Mouse (Mus musculus): ENCODE measurements around the gene Cdh13. TPM values are rescaled to one million over a fixed set of nuclear protein-coding genes. Genes with fewer than 3 reads are reported as not detected.

Gene Cdh13
- polyA plus RNA-seq, 1 experiment from 2014 or later, result 62.2 TPM

- DNase-seq (ENCODE audit: low read depth, low spot score), result no peak
- no peaks in the 10 kb centered on the region for H3K27me3 ChIP-seq
- POLR2A ChIA-PET, result no interaction called here
- ATAC-seq, result peak; percentile 21
- CTCF ChIA-PET, result no interaction called here
- in situ Hi-C loops (cut with MboI; ENCODE audit: low pct_unique_long_range_greater_than_20kb), result no loop called here
- no peak for TF ChIP-seq CTCF (IDR thresholded peaks at IDR 0.05)
Observed at GRCm38 (mm10) chr8:118379657-118380056, 96.1 kb downstream of the Cdh13 start.

GRCm38 (mm10) chr8:118380058-118380457, 96.5 kb downstream of the Cdh13 start:
- ATAC-seq (no peak), DNase-seq (ENCODE audit: low read depth, low spot score) (no peak)
- no peaks in the 10 kb centered on the region for H3K27me3 ChIP-seq
- TF ChIP-seq CTCF (IDR thresholded peaks at IDR 0.05), result no peak
- ChIA-PET POLR2A (no interaction called here), CTCF (no interaction called here)
- in situ Hi-C loops (cut with MboI; ENCODE audit: low pct_unique_long_range_greater_than_20kb), result no loop called here

GRCm38 (mm10) chr8:118380782-118381181, 97.2 kb downstream of the Cdh13 start:
- ATAC-seq (no peak), DNase-seq (ENCODE audit: low read depth, low spot score) (no peak)
- ChIA-PET POLR2A (no interaction called here), CTCF (no interaction called here)
- no peaks in the 10 kb centered on the region for H3K27me3 ChIP-seq
- in situ Hi-C loops (cut with MboI; ENCODE audit: low pct_unique_long_range_greater_than_20kb), result no loop called here
- TF ChIP-seq CTCF (IDR thresholded peaks at IDR 0.05), result no peak

- H3K27me3 ChIP-seq, result no peaks in the 10 kb centered on the region
- ATAC-seq, result no peak
- TF ChIP-seq CTCF (IDR thresholded peaks at IDR 0.05), result no peak
- ChIA-PET CTCF (no interaction called here), POLR2A (no interaction called here)
- in situ Hi-C loops (cut with MboI; ENCODE audit: low pct_unique_long_range_greater_than_20kb), result no loop called here
- no peak for DNase-seq (ENCODE audit: low read depth, low spot score)
Observed at GRCm38 (mm10) chr8:118381641-118382040, 98.1 kb downstream of the Cdh13 start.

- CTCF ChIA-PET, result interaction anchor here (1.6 kb wide), 1 partner anchor 15 kb away, joined by 3 read pairs; no protein-coding TSS in a partner anchor
Observed at GRCm38 (mm10) chr8:118384314-118384713, 100.8 kb downstream of the Cdh13 start.

GRCm38 (mm10) chr8:118389456-118389855, 105.9 kb downstream of the Cdh13 start:
- ChIA-PET POLR2A (no interaction called here), CTCF (no interaction called here)
- in situ Hi-C loops (cut with MboI; ENCODE audit: low pct_unique_long_range_greater_than_20kb), result no loop called here
- no peaks in the 10 kb centered on the region for H3K27me3 ChIP-seq
- no peak for TF ChIP-seq CTCF (IDR thresholded peaks at IDR 0.05)
- DNase-seq (ENCODE audit: low read depth, low spot score) (no peak), ATAC-seq (no peak)

More at GRCm38 (mm10) chr8:118384314-118384713, 100.8 kb downstream of the Cdh13 start:
- no peaks in the 10 kb centered on the region for H3K27me3 ChIP-seq
- peak; percentile 51 for ATAC-seq
- no peak for DNase-seq (ENCODE audit: low read depth, low spot score)
- POLR2A ChIA-PET, result no interaction called here
- in situ Hi-C loops (cut with MboI; ENCODE audit: low pct_unique_long_range_greater_than_20kb), result no loop called here
- TF ChIP-seq CTCF (IDR thresholded peaks at IDR 0.05), result no peak

GRCm38 (mm10) chr8:118393909-118394650, 110.5 kb downstream of the Cdh13 start:
- no peak for DNase-seq (ENCODE audit: low read depth, low spot score)
- TF ChIP-seq CTCF (IDR thresholded peaks at IDR 0.05), result no peak
- POLR2A ChIA-PET, result interaction anchor here (0.9 kb wide), 1 partner anchor 16 kb away, joined by 3 read pairs; no protein-coding TSS in a partner anchor
- ATAC-seq, result no peak
- in situ Hi-C loops (cut with MboI; ENCODE audit: low pct_unique_long_range_greater_than_20kb), result no loop called here
- CTCF ChIA-PET, result no interaction called here
- H3K27me3 ChIP-seq, result no peaks in the 10 kb centered on the region

- DNase-seq (ENCODE audit: low read depth, low spot score), result no peak
- no peak for ATAC-seq
- POLR2A ChIA-PET, result no interaction called here
Observed at GRCm38 (mm10) chr8:118395178-118395577, 111.6 kb downstream of the Cdh13 start.

GRCm38 (mm10) chr8:118404836-118405235, 121.3 kb downstream of the Cdh13 start:
- in situ Hi-C loops (cut with MboI; ENCODE audit: low pct_unique_long_range_greater_than_20kb), result loop anchor here (10.0 kb wide), 1 partner anchor 120 kb away; the partner anchor contains the start of gene Cdh13
- CTCF ChIA-PET, result no interaction called here
- TF ChIP-seq CTCF (IDR thresholded peaks at IDR 0.05), result no peak
- no peaks in the 10 kb centered on the region for H3K27me3 ChIP-seq
- POLR2A ChIA-PET, result no interaction called here
- DNase-seq (ENCODE audit: low read depth, low spot score) (no peak), ATAC-seq (no peak)

More at GRCm38 (mm10) chr8:118395178-118395577, 111.6 kb downstream of the Cdh13 start:
- CTCF ChIA-PET, result interaction anchor here (0.9 kb wide), 1 partner anchor 112 kb away, joined by 3 read pairs; no protein-coding TSS in a partner anchor
- in situ Hi-C loops (cut with MboI; ENCODE audit: low pct_unique_long_range_greater_than_20kb), result no loop called here
- TF ChIP-seq CTCF (IDR thresholded peaks at IDR 0.05), result no peak
- no peaks in the 10 kb centered on the region for H3K27me3 ChIP-seq

GRCm38 (mm10) chr8:118407322-118407721, 123.8 kb downstream of the Cdh13 start:
- ChIA-PET CTCF (interaction anchor here (1.2 kb wide), 1 partner anchor 31 kb away, joined by 3 read pairs; no protein-coding TSS in a partner anchor), POLR2A (no interaction called here)
- in situ Hi-C loops (cut with MboI; ENCODE audit: low pct_unique_long_range_greater_than_20kb), result loop anchor here (10.0 kb wide), 1 partner anchor 123 kb away; the partner anchor contains the start of gene Cdh13
- no peak for TF ChIP-seq CTCF (IDR thresholded peaks at IDR 0.05)
- no peaks in the 10 kb centered on the region for H3K27me3 ChIP-seq
- ATAC-seq, result peak; percentile 68
- DNase-seq (ENCODE audit: low read depth, low spot score), result peak; percentile 64

- DNase-seq (ENCODE audit: low read depth, low spot score) (no peak), ATAC-seq (no peak)
- no peak for TF ChIP-seq CTCF (IDR thresholded peaks at IDR 0.05)
- no peaks in the 10 kb centered on the region for H3K27me3 ChIP-seq
- in situ Hi-C loops (cut with MboI; ENCODE audit: low pct_unique_long_range_greater_than_20kb), result loop anchor here (10.0 kb wide), 1 partner anchor 125 kb away; the partner anchor contains the start of gene Cdh13
- POLR2A ChIA-PET, result no interaction called here
- CTCF ChIA-PET, result interaction anchor here (1.6 to 1.9 kb wide), 2 partner anchors 11 kb away, joined by 5 read pairs; no protein-coding TSS in a partner anchor
Observed at GRCm38 (mm10) chr8:118409396-118409795, 125.9 kb downstream of the Cdh13 start.
